Mouse (Mus musculus) cerebellum, adult 2 months (tissue): ENCODE results near the gene Zg16. TPM values are rescaled to one million over a fixed set of nuclear protein-coding genes. Genes with fewer than 3 reads are reported as not detected.
A peak's percentile ranks its signal among the peaks of the same experiment; 100 is the strongest.
"Not testable (repeated sequence)": the region's sequence is repeated elsewhere in the genome, so short reads cannot be mapped to it uniquely, and the experiment has no call there.

Experiments used
- DNase-seq, 2 experiments: peaks; one replicate each; pipeline ENCODE4 v3.0.0; 2021
- H3K27ac ChIP-seq: fragments of 200-500 bp; 2 replicates; pipeline ENCODE4 v1.5.1; 2012; ENCODE audit warnings: low read length, control low read depth, inconsistent platforms; ENCODE audit not compliant: insufficient read depth
- H3K27me3 ChIP-seq: fragments of 200-500 bp; 2 replicates; pipeline ENCODE4 v1.6.1; 2012; ENCODE audit warnings: inconsistent platforms, mild to moderate bottlenecking, low read length, moderate library complexity; ENCODE audit not compliant: control insufficient read depth, insufficient read depth
- H3K4me1 ChIP-seq: fragments of 200-500 bp; 2 replicates; pipeline ENCODE4 v1.6.1; 2011; ENCODE audit warnings: low read length; ENCODE audit not compliant: control insufficient read depth, insufficient read depth
- H3K4me3 ChIP-seq: fragments of 200-500 bp; replicated peaks from 2 replicates; pipeline ENCODE3; 2011; ENCODE audit warnings: mild to moderate bottlenecking, low read depth, low read length, control low read depth; ENCODE audit not compliant: insufficient read depth
- CTCF ChIP-seq: fragments of 200-500 bp; IDR thresholded peaks from 2 replicates; pipeline ENCODE4 v1.5.1; 2011; ENCODE audit warnings: low read depth, mild to moderate bottlenecking, control low read depth, low read length, moderate library complexity, borderline replicate concordance; ENCODE audit not compliant: insufficient read depth
- POLR2A ChIP-seq: fragments of 200-500 bp; IDR thresholded peaks from 2 replicates; pipeline ENCODE4 v1.6.1; 2011; ENCODE audit warnings: low read length, control low read depth, borderline replicate concordance; ENCODE audit not compliant: insufficient read depth
- WGBS: fragments of 180-500 bp; shearing (Covaris S2); methylation state at CpG from one replicate; pipeline ENCODE4 v1.1.7; 2018; 5-methylcytosine and 5-hydroxymethylcytosine counted together
- polyA plus RNA-seq: library from polyadenylated mRNA; depleted of rRNA; stranded (reverse); fragments of >200 nt; gene quantifications from 2 replicates; pipeline ENCODE4 v1.2.3, GENCODE M21; 2012; rRNA removed

The Zg16 gene
- polyA plus RNA-seq: 0.34 TPM in 1 of 2 replicates, not detected in the other

DNA sequence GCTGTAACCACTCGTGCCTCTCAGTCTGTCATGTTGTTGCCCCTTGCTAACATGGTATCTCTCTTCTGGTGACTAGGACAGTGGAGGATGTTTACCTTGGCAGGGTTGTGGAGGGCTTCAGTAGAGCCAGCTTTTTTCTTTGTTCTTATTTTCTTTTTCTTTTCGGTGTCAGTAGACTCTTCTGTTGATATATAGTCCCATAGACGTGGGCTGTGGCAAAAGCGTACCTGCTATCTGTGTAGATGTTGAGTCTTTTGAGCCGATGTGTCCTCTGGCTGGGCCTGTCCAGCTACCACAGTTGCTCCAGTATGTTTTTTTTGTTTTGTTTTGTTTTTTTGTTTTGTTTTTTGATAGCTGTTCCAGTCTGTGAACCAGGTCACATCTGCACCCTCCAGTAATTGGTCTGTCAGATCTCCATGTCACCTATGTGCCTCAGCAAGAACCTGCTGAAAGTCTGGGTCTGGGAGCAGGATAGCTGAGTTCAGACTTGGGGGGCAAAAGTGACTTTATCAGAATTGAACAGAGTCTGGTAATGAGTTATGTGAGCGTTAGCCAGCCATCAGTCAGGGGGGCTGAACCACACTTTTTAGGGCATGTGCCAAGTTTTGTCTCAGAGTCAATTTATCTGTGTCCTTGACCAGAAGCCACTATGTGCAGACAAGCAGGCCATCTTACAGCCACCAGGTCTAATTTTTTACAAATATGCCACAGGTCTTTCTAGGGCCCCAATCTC, at the start of gene Zg16:
Zg16 (minus strand) TSS at position 51 of the 733 bp plus-strand sequence.
- H3K4me3 ChIP-seq, H3K4me1 ChIP-seq, H3K27ac ChIP-seq, H3K27me3 ChIP-seq, DNase-seq: not testable (repeated sequence)
- WGBS: 78% methylated on average over 6 of the region's 6 CpGs

DNA sequence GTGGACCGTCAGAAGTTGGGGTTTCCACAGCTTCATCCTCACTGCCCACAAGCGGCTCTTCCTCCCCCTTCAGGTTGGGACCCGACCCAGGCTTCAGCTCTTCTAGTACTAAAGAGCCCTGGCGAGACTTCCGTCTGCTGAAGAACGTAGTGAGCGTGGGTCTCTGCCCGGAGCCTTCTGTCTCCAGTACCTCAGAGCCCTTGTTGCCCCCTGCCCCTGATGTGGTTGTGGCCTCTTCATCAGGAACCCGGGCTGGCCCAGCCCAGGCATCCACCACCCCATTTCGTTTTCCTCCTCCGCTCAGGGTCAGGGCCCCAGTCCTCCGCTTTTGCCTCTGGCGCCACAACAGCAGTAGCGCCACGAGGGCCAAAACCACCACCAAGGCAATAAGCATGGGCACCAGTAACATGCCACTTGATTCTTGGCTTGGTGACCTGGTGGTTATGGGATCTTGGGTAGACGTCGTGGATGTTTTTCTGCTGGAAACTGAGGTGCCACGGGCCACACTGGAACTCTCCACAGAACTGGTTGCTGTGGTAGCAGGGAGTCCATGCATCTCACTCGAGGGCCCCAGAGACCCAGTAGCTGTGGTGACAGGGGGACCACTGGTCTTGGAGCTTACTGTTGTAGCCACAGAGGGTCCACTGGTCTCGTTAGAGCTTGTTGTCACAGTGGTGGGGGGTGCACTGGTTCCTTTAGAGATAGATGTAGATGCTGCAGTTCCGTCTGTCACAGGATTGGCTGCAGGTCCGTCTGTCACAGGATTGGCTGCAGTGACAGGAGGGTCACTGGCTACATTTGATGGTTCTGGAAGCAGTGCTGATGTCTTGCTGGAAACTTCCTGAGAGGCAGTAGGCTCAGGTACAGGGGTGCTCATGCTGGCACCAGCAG, 49.3 kb upstream of the Zg16 start:
- DNase-seq: no peak

DNA sequence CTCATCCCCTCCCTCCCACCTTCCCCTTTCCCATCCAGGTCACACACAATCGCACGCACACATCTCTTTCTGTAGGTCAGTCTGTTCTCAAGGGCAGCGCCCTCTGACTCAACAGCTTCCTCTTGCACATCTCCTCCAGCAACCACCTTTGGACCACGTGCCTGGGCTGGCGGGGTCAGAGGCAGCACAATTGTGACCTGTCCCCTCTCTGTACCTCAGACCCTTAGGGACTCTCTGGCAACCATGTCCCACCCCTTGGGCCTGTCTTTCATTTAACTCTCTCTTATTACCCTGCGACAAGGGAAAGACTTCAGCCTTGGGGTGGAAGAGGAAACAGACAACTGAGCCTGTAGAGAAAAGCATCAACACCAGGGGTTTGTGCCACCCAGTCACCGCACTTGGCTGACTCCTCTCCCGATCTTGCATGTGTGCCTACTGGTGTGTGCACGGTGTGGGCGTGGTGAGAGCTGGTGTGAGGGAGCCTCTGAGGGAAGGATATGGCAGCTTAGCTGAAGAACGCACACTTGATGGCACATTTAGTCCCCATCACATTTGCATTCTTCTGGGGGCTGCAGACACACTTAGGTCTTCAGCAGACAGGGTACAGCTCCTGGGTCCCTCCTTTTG, 47.8 kb upstream of the Zg16 start:
- no peak for DNase-seq
- WGBS: 80% methylated on average over 11 of the region's 11 CpGs

More for the DNA sequence above, 49.3 kb upstream of the Zg16 start:
- TF ChIP-seq CTCF (no peak), POLR2A (no peak)
- H3K4me3 ChIP-seq: no peak overlapping the region
- H3K27ac ChIP-seq: no peak overlapping the region
- no peaks in the 10 kb centered on the region for H3K4me1 ChIP-seq
- H3K27me3 ChIP-seq: no peaks in the 10 kb centered on the region
- 86% methylated on average over 22 of the region's 22 CpGs for WGBS

DNA sequence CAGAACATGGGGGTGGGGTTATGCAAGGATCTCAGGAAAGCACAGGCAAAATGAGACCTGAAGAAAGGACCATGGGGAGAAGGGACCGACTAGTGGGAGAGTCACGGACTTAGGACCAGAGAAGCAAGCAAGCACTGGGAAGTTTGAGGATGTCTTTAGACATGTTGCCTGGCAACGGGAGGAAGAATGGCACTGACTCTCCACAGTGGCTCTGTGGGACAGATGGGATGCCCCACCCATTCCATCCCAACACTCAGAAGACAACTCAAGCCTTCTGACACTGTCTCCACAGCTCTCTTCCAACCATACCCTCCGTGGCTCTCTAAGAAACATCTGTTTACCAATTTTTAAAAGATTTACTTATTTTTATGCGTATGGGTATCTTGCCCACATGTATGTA, 46.0 kb upstream of the Zg16 start:
- Histone ChIP-seq H3K4me1 (peaks cover 5% of the 10 kb centered on the region), H3K4me3 (no peak overlapping the region), H3K27ac (no peak overlapping the region), H3K27me3 (no peaks in the 10 kb centered on the region; the same call in 1 of the 2 replicates)
- DNase-seq: no peak
- WGBS: 23% methylated on average over 5 of the region's 5 CpGs
- TF ChIP-seq CTCF: no peak
- no peak for TF ChIP-seq POLR2A

More for the DNA sequence above, 47.8 kb upstream of the Zg16 start:
- H3K4me1 ChIP-seq: no peaks in the 10 kb centered on the region
- no peaks in the 10 kb centered on the region for H3K27me3 ChIP-seq
- H3K27ac ChIP-seq: no peak overlapping the region
- no peak overlapping the region for H3K4me3 ChIP-seq
- TF ChIP-seq CTCF (no peak), POLR2A (no peak)

DNA sequence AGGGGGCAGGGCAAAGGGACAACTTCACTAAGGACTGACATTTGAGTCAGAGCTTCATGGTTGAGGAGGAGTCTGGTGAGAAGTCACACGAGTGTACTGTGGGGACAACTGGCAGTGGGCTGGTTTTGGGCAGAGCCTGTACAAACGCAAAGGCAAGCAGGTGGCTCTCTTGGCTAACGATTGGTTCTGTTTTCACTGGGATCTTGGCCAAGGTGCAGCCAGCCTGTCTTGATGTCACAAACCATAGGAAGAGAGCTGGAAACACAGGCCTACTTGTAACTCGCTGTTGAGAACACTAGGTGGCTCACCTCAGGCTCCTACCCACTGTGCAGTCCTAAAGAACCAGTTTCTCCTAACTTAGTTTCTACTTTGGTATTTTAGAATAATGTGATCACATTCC, 42.5 kb upstream of the Zg16 start:
- Histone ChIP-seq H3K27me3 (no peaks in the 10 kb centered on the region; the same call in 1 of the 2 replicates), H3K4me1 (peaks cover 5% of the 10 kb centered on the region), H3K27ac (no peak overlapping the region), H3K4me3 (no peak overlapping the region)
- peak; percentile 33 to 68 for DNase-seq
- under 1% methylated on average over 4 of the region's 4 CpGs for WGBS
- TF ChIP-seq CTCF (peak; percentile 59; the same call in 1 of the 2 replicates), POLR2A (no peak)

DNA sequence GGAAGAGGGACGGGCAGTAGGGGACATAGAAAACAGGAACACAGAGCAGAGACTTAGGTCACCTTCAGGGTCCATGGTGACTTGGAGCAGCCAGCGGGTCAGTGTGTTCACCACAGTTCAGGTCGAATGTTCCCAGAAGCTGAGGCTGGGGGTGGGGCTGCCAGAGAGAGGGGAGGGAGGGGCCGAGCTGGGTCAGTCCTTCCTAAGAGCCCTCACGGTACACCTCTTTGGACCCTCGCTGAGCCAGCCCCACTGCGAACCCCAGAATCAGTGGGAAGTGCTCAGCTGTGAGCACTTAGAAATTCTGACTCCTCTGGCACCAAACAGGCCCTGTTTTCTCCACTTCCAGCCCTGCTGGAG, 34.8 kb upstream of the Zg16 start, which contains the start of gene Qprt:
Qprt (minus strand) TSS at position 316 of the 360 bp plus-strand sequence.
- Histone ChIP-seq H3K27ac (no peak within 1 kb of the TSS), H3K4me3 (no peak within 1 kb of the TSS), H3K4me1 (no peaks in the 10 kb centered on the region), H3K27me3 (no peaks in the 10 kb centered on the region; the same call in 1 of the 2 replicates)
- TF ChIP-seq CTCF (no peak), POLR2A (no peak)
- 24% methylated on average over 7 of the region's 7 CpGs for WGBS
- no peak for DNase-seq

DNA sequence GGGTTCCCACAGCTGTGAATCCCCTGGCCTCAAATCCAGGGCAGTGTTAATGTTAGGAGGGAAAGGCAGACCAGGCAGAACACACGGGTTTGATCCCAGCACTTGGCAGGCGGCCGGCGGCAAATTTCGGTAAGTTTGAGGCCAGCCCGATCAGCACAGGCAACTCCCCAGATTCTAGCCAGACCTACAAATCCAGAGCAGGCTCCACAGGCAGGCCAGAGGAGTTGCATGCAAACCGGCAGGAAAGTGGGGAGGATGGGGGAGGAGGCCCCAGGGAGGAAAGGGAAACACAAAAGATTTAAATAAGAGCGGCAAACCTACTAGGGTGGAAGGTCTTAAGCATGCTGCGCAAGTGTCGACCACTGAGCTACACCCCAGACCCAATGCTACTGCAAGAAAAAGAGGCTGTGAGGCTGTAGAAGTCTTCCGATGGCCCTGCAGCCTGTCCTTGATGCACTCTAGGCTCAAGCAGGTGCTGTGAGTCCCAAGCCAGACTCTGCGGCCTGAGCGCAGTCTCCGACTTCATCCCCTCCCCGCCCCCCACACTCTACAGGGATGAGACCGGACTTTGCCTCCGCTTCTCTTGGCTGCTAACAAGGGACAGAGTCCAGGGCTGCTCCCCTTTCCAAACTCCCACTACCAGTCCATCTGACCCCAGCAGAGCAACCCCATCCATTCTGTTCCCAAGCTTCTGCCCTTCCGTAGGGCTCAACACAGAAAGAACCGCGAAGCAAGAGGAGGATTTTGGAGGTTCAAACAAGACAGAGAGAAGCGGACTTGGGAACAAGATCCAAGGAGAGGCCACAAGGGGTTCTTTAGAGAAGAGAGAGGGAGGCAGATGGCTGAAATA, 34.2 kb upstream of the Zg16 start:
- Histone ChIP-seq H3K4me3 (no peak overlapping the region), H3K27ac (no peak overlapping the region), H3K27me3 (no peaks in the 10 kb centered on the region; the same call in 1 of the 2 replicates), H3K4me1 (no peaks in the 10 kb centered on the region)
- no peak for DNase-seq
- WGBS: 19% methylated on average over 21 of the region's 21 CpGs
- no peak for TF ChIP-seq CTCF
- TF ChIP-seq POLR2A: no peak
